Mouse (Mus musculus) olfactory bulb, adult 2 months (tissue): ENCODE results near the gene Hdgfl3.

Source experiments
- CTCF ChIP-seq: fragments of 200-500 bp; IDR thresholded peaks from 2 replicates; pipeline ENCODE4 v1.5.1; 2012; ENCODE audit warnings: low read depth, mild to moderate bottlenecking, low read length, moderate library complexity; ENCODE audit not compliant: insufficient read depth
- POLR2A ChIP-seq: fragments of 200-500 bp; IDR thresholded peaks from 2 replicates; pipeline ENCODE4 v1.6.1; 2012; ENCODE audit warnings: mild to moderate bottlenecking, low read depth, low read length, moderate library complexity; ENCODE audit not compliant: insufficient read depth

DNA sequence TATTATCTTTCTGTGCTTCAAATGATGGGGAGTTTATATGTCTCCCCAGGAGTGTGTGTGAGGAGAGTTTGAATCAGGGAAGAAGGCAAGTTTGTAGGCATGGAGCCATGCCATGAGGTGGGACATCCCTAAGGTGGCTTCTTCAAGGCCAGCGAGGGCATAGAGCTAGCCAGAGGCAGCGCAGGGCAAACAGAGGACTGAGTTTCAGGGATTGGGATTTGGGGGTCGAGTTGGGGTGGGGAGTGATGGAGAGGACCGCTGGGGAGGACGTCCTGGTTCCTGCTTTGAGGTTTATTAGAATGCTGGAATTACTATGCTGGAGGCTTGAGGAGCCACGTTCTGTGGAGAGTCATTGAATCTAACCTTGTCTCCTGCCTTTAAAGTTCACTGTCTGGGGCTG is 68.3 kb downstream of the Hdgfl3 start:
- TF ChIP-seq POLR2A (no peak), CTCF (no peak)
